Mouse (Mus musculus): ENCODE measurements around the gene Rnf213. TPM values are rescaled to one million over a fixed set of nuclear protein-coding genes. Genes with fewer than 3 reads are reported as not detected.

Rnf213 gene
- total RNA-seq, 1 experiment from 2014 or later = 78.2 TPM

GRCm38 (mm10) chr11:119514108-119514860 is 121.4 kb downstream of the Rnf213 start:
- ATAC-seq (replicated peaks; ENCODE audit: low read depth, poor library complexity, severe bottlenecking) = no peak

DNA sequence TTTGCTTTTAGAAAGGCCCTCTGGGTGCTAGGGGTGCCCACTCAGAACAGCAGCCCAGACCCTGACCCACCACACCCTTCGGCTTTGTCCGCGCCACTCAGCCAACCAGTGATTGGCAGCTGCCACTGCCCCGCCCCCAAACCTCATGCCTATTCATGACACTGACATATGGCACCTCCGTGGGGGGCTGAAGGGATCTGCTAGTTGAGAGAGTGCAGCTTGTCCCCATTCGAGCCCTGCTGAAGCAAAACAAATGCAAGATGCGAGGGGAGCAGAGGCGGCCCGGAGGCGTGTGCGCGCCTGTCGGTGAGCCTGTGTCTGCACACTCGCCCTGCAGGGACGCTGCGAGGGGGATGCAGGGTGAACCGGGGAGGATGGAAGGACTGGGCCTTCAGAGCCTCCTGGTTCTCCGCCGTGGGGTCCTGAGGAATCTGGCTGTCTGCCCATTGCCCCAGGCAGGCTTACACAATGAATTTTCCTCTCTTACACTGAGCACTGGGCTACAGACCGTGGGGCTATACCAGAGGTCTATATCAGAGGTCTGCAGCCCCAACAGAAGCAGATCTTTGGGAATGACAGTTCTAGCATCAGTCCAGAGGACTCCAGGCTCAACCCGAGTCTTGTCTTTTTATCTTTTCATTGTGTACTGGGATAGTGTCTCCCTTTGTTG is 122.2 kb downstream of the Rnf213 start:
- ATAC-seq (replicated peaks; ENCODE audit: low read depth, poor library complexity, severe bottlenecking) = no peak

DNA sequence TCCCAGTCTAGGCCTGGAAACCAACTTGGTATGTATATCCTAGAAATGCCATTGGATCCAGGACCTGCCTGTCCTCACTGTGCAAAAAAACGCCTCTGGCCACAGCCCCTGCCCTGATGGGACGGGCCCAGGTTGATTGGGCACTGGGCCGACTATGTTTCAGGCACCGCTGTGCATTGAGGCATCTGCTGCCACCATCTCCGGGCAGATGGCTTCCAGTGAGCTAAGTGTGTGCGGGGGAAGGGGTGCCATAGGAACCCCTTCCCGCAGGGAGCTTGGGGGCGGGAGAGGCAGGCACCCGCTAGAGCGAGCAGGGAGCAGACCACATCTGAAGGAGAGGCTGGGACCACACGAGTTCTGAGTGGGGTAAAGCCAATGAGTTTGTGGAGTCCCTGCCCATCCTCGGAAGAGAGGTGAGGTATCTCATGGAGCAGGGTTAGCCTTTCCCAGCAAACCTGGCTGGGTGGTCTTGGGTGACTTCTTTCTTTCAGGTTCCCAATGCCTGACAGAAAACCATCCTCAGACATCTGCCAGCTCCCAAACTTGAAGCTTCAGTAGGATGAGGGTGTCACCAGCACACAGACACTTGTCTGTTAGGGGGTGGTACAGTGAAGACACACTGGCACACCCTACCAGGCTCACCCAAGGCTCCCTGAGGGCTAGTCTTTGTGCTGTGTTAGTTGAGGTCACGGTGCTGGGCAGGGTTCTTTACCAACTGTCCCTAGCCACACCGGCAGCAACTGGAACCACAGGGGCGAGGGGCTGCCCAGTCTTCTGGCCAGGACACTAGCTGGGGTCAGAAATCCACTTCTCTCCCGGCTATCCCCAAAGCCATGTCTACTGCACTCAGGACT is 123.2 kb downstream of the Rnf213 start:
- no peak for ATAC-seq (replicated peaks; ENCODE audit: low read depth, poor library complexity, severe bottlenecking)

DNA sequence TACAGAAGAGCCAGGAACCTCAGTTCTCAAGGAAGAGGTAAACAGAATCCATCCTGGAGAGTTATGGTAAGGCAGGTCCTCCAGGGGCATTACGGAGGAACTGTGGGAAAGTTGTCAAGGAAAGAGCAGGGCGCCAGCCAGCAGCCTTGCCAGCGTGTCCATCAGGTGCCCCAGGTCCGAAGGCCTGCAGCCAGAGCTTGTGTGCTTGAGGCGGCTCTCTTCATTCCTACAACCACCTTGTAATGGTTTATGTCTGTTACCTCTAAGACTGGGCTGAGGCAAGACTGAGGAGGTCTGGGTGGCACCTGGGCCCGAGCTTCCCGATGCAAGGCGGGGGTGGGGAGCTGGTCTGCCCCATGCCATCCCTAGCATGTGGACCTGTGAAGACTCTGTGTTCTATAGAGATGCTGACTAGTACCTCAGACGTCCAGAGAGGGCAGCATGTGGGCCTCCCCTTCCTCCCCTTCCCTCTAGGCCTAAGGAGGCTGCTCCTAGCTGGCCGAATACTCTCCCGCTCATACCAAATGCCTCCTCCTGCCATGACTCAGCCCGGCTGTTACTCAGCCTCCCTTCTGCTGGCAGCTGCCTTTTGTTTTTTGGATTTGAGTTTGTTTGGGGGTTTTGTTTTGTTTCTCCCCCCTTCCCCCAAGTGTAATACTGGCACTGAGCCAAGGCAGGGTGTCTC is 123.9 kb downstream of the Rnf213 start:
- no peak for ATAC-seq (replicated peaks; ENCODE audit: low read depth, poor library complexity, severe bottlenecking)

GRCm38 (mm10) chr11:119519387-119519786 is 126.5 kb downstream of the Rnf213 start:
- no peak for ATAC-seq (replicated peaks; ENCODE audit: low read depth, poor library complexity, severe bottlenecking)

GRCm38 (mm10) chr11:119520005-119520712 is 127.3 kb downstream of the Rnf213 start:
- no peak for ATAC-seq (replicated peaks; ENCODE audit: low read depth, poor library complexity, severe bottlenecking)

- ATAC-seq (replicated peaks; ENCODE audit: low read depth, poor library complexity, severe bottlenecking) = no peak
Observed at GRCm38 (mm10) chr11:119520713-119521063, 127.8 kb downstream of the Rnf213 start.

GRCm38 (mm10) chr11:119521920-119522710 is 129.2 kb downstream of the Rnf213 start:
- ATAC-seq (replicated peaks; ENCODE audit: low read depth, poor library complexity, severe bottlenecking) = no peak

- ATAC-seq (replicated peaks; ENCODE audit: low read depth, poor library complexity, severe bottlenecking) = no peak
Observed at GRCm38 (mm10) chr11:119522779-119523178, 129.9 kb downstream of the Rnf213 start.

DNA sequence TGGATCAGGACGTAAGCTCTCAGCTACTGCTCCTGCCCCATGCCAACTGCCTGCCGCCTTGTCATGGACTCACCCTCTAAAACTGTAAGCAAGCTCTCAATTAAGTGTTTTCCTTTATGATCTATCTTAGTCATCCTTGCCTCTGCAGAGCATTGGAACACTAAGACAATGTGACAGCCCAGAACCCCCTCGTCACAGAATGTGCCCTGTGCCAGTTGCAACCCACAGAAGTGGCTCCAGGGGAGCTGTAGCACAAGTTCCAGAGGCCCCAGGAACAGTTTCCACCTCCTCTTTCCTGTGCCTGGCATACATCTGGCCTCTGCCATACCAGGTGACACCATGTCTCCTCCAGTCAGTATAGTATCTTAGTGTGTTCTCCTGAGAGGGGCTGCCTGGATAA is 130.5 kb downstream of the Rnf213 start:
- ATAC-seq (replicated peaks; ENCODE audit: low read depth, poor library complexity, severe bottlenecking) = no peak

DNA sequence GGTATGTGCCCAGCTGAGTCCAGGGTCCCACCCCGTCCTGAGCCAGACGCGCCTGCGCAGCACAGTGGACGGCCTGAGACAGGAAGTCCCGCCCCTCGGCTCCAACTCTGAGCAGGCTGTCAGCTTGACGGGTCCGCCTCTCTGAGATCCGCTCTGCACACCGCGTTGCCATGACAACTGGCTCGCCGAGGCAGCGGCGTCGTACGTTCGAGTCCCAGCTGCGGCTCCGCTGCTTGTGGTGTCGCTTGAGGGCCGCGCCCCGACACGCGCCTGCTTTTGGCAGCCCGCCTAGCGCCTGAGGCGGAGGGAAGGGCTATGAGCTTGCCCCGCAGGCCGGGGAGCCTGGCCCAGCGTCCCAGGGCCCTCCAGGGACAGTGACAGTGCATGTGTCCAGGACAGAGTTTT is 131.6 kb downstream of the Rnf213 start:
- ATAC-seq (replicated peaks; ENCODE audit: low read depth, poor library complexity, severe bottlenecking) = peak; percentile 99

- no peak for ATAC-seq (replicated peaks; ENCODE audit: low read depth, poor library complexity, severe bottlenecking)
Observed at GRCm38 (mm10) chr11:119526068-119526966, 133.4 kb downstream of the Rnf213 start.

DNA sequence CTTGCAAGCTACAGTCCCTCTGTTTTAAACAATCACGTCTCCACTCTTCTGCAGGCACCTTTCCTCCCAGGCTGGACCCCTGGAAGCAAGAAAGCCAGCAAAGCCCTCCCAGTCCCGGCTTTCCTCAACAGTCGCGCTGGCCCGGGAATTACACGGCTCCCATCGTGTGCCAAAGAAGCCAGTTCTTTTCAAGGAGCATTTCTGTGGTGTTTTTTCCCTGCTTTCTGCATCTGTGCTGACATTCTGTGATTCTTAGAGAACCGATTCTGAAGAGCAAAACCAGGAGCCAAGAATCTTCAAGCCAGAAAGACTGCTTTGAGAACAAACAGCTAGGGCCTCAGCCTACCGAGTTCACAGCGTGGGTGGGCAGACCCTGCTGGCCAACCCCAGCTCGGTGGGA is 136.0 kb downstream of the Rnf213 start:
- ATAC-seq (replicated peaks; ENCODE audit: low read depth, poor library complexity, severe bottlenecking) = no peak

GRCm38 (mm10) chr11:119532460-119532859 is 139.6 kb downstream of the Rnf213 start:
- ATAC-seq (replicated peaks; ENCODE audit: low read depth, poor library complexity, severe bottlenecking) = no peak

GRCm38 (mm10) chr11:119533745-119534144 is 140.8 kb downstream of the Rnf213 start:
- ATAC-seq (replicated peaks; ENCODE audit: low read depth, poor library complexity, severe bottlenecking) = no peak

Data from common myeloid progenitor, adult 5-6 weeks (primary cell).